In genomic region chr8:121953821-121954545, GRCm38 (mm10) we compare ENCODE assay signal across 34 mouse cellular contexts. TPM values are rescaled to one million over a fixed set of nuclear protein-coding genes. Genes with fewer than 3 reads are reported as not detected.
DNase-seq lines count a peak whose midpoint lies in the region; ATAC-seq and TF ChIP-seq lines count a peak whose summit lies in the region.
"Had no signal": no experiment of that assay in that cellular context is flagged by ENCODE, and none has a peak within 500 bp of the region (broad histone marks: within the 10 kb centered on the region; RNA-seq: fewer than 3 reads in every experiment).

No protein-coding gene starts in this region.

- no peak for ATAC-seq in liver, embryonic 11.5 days (replicated peaks; ENCODE audit: low FRiP score)
- ATAC-seq: forebrain, embryonic 14.5 days; intestine, postnatal 0 days; midbrain, embryonic 15.5 days; Patski had no signal

- H3K9me3 ChIP-seq in liver, embryonic 11.5 days (ENCODE audit: control insufficient read depth, low read length), result no peaks in the 10 kb centered on the region
- no peaks in the 10 kb centered on the region for H3K9me3 ChIP-seq in CH12.LX (replicated peaks; ENCODE audit: low read length)
- H3K9me3 ChIP-seq: heart, embryonic 12.5 days; limb, embryonic 13.5 days; midbrain, embryonic 10.5 days; midbrain, embryonic 15.5 days; stomach, embryonic 15.5 days had no signal

- peak overlapping the region; percentile 51; the same call in 1 of the 2 replicates for H3K4me2 ChIP-seq in liver, embryonic 11.5 days
- H3K4me2 ChIP-seq in CH12.LX (ENCODE audit: insufficient read depth, low read depth, poor library complexity, severe bottlenecking) (no peak overlapping the region), myocyte (ENCODE audit: low read depth) (no peak overlapping the region)
- H3K4me2 ChIP-seq: heart, embryonic 12.5 days; hindbrain, embryonic 14.5 days; limb, embryonic 13.5 days; midbrain, embryonic 15.5 days; stomach, embryonic 15.5 days had no signal

- H3K36me3 ChIP-seq in liver, embryonic 11.5 days (ENCODE audit: control insufficient read depth, insufficient read depth, low read length), result peaks cover 5% of the 10 kb centered on the region; the same call in 1 of the 2 replicates
- H3K36me3 ChIP-seq in CH12.LX (replicated peaks in 1 of 2; ENCODE audit: control insufficient read depth in 1 of 2, insufficient read depth in 1 of 2, low read length in 1 of 2) (peaks cover 19 to 58% of the 10 kb centered on the region in 2 experiments), myocyte (ENCODE audit: control insufficient read depth, insufficient read depth) (no peaks in the 10 kb centered on the region)

- H3K4me1 ChIP-seq in liver, embryonic 11.5 days (replicated peaks; ENCODE audit: control insufficient read depth, insufficient read depth, low read length), result peaks cover 59% of the 10 kb centered on the region
- peaks cover 21 to 61% of the 10 kb centered on the region in 2 experiments for H3K4me1 ChIP-seq in CH12.LX (ENCODE audit: control insufficient read depth in 1 of 2, insufficient read depth in 2 of 2)
- H3K4me1 ChIP-seq in embryonic fibroblast, embryonic 13.5 days (ENCODE audit: control insufficient read depth, insufficient read depth, low read length), result peaks cover 13% of the 10 kb centered on the region

- no peak overlapping the region for H3ac ChIP-seq in myocyte (ENCODE audit: control insufficient read depth, insufficient read length)

- no peak for TF ChIP-seq EP300 in CH12.LX (IDR thresholded peaks at IDR 0.05; ENCODE audit: low read length)

- dilution Hi-C loops in CH12.LX (cut with MboI; ENCODE audit: extremely low pct_ligation_motif_present, extremely low pct_unique_long_range_greater_than_20kb, low sequenced_read_pairs), result no loop called here

- 62% methylated on average over 3 of the region's 3 CpGs for WGBS in liver, embryonic 11.5 days

- H3K9ac ChIP-seq in liver, embryonic 11.5 days (ENCODE audit: low read depth, low read length), result no peak overlapping the region
- H3K9ac ChIP-seq in CH12.LX (ENCODE audit: insufficient read depth, low read depth), result no peak overlapping the region
- H3K9ac ChIP-seq: heart, embryonic 12.5 days; hindbrain, embryonic 14.5 days; limb, embryonic 13.5 days; midbrain, embryonic 15.5 days; stomach, embryonic 15.5 days had no signal

- no peak for TF ChIP-seq RAD21 in CH12.LX (IDR thresholded peaks at IDR 0.05; ENCODE audit: low read depth, low read length)

- H3K4me3 ChIP-seq in liver, embryonic 11.5 days (ENCODE audit: low read depth, low read length), result no peak overlapping the region
- no peak overlapping the region for H3K4me3 ChIP-seq in CH12.LX (replicated peaks in 1 of 3; ENCODE audit: low read depth in 2 of 3, low read length in 2 of 3, poor library complexity in 1 of 3)
- H3K4me3 ChIP-seq in embryonic fibroblast, embryonic 13.5 days (ENCODE audit: insufficient read depth, low read length), result no peak overlapping the region
- no peak overlapping the region for H3K4me3 ChIP-seq in myocyte
- no peak overlapping the region for H3K4me3 ChIP-seq in layer of hippocampus, adult 2 months
- H3K4me3 ChIP-seq: heart, embryonic 12.5 days; limb, embryonic 13.5 days; midbrain, embryonic 10.5 days; midbrain, embryonic 15.5 days; stomach, embryonic 15.5 days had no signal

- H3K27ac ChIP-seq in liver, embryonic 11.5 days (ENCODE audit: low read depth, low read length), result peak overlapping the region; percentile 30; the same call in 1 of the 2 replicates
- H3K27ac ChIP-seq in CH12.LX (ENCODE audit: insufficient read depth, low read depth), result peak overlapping the region; percentile 11; the same call in 1 of the 2 replicates
- H3K27ac ChIP-seq in embryonic fibroblast, embryonic 13.5 days (ENCODE audit: insufficient read depth, low read length), result no peak overlapping the region
- no peak overlapping the region for H3K27ac ChIP-seq in layer of hippocampus, adult 2 months
- H3K27ac ChIP-seq: hindbrain, embryonic 14.5 days; limb, embryonic 13.5 days; macrophage; midbrain, embryonic 10.5 days; midbrain, embryonic 15.5 days; stomach, embryonic 15.5 days had no signal

- H3K79me2 ChIP-seq in CH12.LX (replicated peaks; ENCODE audit: control insufficient read depth, extremely low read depth, insufficient read depth, poor library complexity, severe bottlenecking), result peaks cover 56% of the 10 kb centered on the region
- H3K79me2 ChIP-seq in myocyte (ENCODE audit: control insufficient read depth, insufficient read depth), result peaks cover 59% of the 10 kb centered on the region

- TF ChIP-seq POLR2A in CH12.LX (IDR thresholded peaks at IDR 0.05; ENCODE audit: low read depth, low read length), result peak; percentile 35; the same call in 1 of the 2 replicates
- TF ChIP-seq POLR2A in embryonic fibroblast, embryonic 13.5 days (IDR thresholded peaks at IDR 0.05; ENCODE audit: low read depth, low read length), result 0 out of 2 replicates have a peak, but pooled peaks have one; percentile 26
- no peak for TF ChIP-seq POLR2A in myocyte (IDR thresholded peaks at IDR 0.05; ENCODE audit: insufficient read length, low read depth)

- in situ Hi-C loops in CH12.LX (cut with MboI; ENCODE audit: low pct_ligation_motif_present, low pct_unique_long_range_greater_than_20kb, low sequenced_read_pairs), result no loop called here

- no peak for TF ChIP-seq CTCF in CH12.LX (conservative IDR thresholded peaks at IDR 0.05 in 1 of 2, IDR thresholded peaks at IDR 0.05 in 1 of 2; ENCODE audit: low read depth in 2 of 2, low read length in 2 of 2)
- no peak for TF ChIP-seq CTCF in embryonic fibroblast, embryonic 13.5 days (IDR thresholded peaks at IDR 0.05; ENCODE audit: borderline replicate concordance, insufficient read depth, low read length)
- no peak for TF ChIP-seq CTCF in layer of hippocampus, adult 2 months (conservative IDR thresholded peaks at IDR 0.05)

- DNase-seq in liver, embryonic 11.5 days (ENCODE audit: low spot score), result no peak
- no peak for DNase-seq in liver
- no peak for DNase-seq in CH12.LX (ENCODE audit: extremely low read depth)
- DNase-seq in layer of hippocampus, adult 2 months (ENCODE audit: low spot score in 2 of 2), result no peak
- no peak for DNase-seq in thymus, postnatal 4 days
- DNase-seq: adrenal gland, postnatal 10 days; B cell, adult 2 months; cerebellum, adult 9-11 months; gastrocnemius, postnatal 36 days; heart, adult 18-20 months; kidney, postnatal 14 days; lung, adult 2 months; lung, postnatal 10 days; right cerebral cortex, postnatal 25 days; thymus, adult 18-20 months; thymus, postnatal 25 days had no signal

- no peaks in the 10 kb centered on the region for H3K27me3 ChIP-seq in liver, embryonic 11.5 days (replicated peaks; ENCODE audit: control insufficient read depth, insufficient read depth, low read length)
- H3K27me3 ChIP-seq in CH12.LX (replicated peaks) (no peaks in the 10 kb centered on the region), myocyte (ENCODE audit: control insufficient read depth, insufficient read depth, insufficient read length) (no peaks in the 10 kb centered on the region)
- H3K27me3 ChIP-seq: heart, embryonic 12.5 days; limb, embryonic 13.5 days; midbrain, embryonic 15.5 days; Patski; stomach, embryonic 15.5 days had no signal

TF ChIP-seq in CH12.LX, 34 proteins besides CTCF, POLR2A, EP300 and RAD21:
- TF ChIP-seq ETS1 (conservative IDR thresholded peaks at IDR 0.05; ENCODE audit: low read depth, low read length) (no peak), NRF1 (IDR thresholded peaks at IDR 0.05; ENCODE audit: low read depth, low read length) (no peak), TBP (conservative IDR thresholded peaks at IDR 0.05; ENCODE audit: low read depth, low read length) (no peak), E2F4 (IDR thresholded peaks at IDR 0.05; ENCODE audit: insufficient replicate concordance, low read depth, low read length) (no peak), ZMIZ1 (IDR thresholded peaks at IDR 0.05; ENCODE audit: low read depth, low read length) (no peak)

TF ChIP-seq in myocyte, 11 proteins besides CTCF, POLR2A, EP300 and RAD21:
- TF ChIP-seq POLR2AphosphoS2 (IDR thresholded peaks at IDR 0.05; ENCODE audit: insufficient read length, low read depth) (peak; percentile 64), REST (IDR thresholded peaks at IDR 0.05; ENCODE audit: insufficient read depth, insufficient read length) (no peak)
TF ChIP-seq in myocyte: peak in this region for 1.

RNA-seq across cellular contexts. Expression of gene Banp, which starts 4.4 kb away (rescaled TPM):
- polyA plus RNA-seq in liver, embryonic 11.5 days (2014; fragmentation: Nextera tagmentation; extraction: Ambion mirVana), result 40.2 and 47.4 TPM in 2 replicates
- total RNA-seq in CH12.LX (2012; rRNA removed), result 29.1 and 34.2 TPM in 2 replicates
- total RNA-seq in CH12.LX (2014; rRNA removed), result 20.9 and 25.7 TPM in 2 replicates
- 13.2 and 14.9 TPM in 2 replicates for polyA plus RNA-seq in CH12.LX (2012; ENCODE audit: insufficient read length, low read depth)
- polyA plus RNA-seq in embryonic fibroblast, embryonic 13.5 days (2011; ENCODE audit: insufficient read length, low read depth, missing spikeins), result 32.1 and 38.9 TPM in 2 replicates
- polyA plus RNA-seq in myocyte (2012; fragmentation: generic; extraction: Trizol), result 30.3 TPM
- 10 to 100 TPM; 32.7 to 61.0 TPM for total RNA-seq in layer of hippocampus, adult 2 months (2021)

RNA-seq across cellular contexts. Expression of gene Car5a, which starts 9.3 kb away (rescaled TPM):
- polyA plus RNA-seq in liver, embryonic 11.5 days (2014; fragmentation: Nextera tagmentation; extraction: Ambion mirVana), result 0.55 and 0.66 TPM in 2 replicates
- total RNA-seq in CH12.LX (2012; rRNA removed) (3.1 and 9.7 TPM in 2 replicates), CH12.LX (2014; rRNA removed) (not detected in 2 replicates)
- polyA plus RNA-seq in CH12.LX (2012; ENCODE audit: insufficient read length, low read depth) (0.90 and 1.6 TPM in 2 replicates), myocyte (2012; fragmentation: generic; extraction: Trizol) (not detected)
- 0.53 and 3.5 TPM in 2 replicates for polyA plus RNA-seq in embryonic fibroblast, embryonic 13.5 days (2011; ENCODE audit: insufficient read length, low read depth, missing spikeins)
- total RNA-seq in layer of hippocampus, adult 2 months (2021), result not detected
- total RNA-seq: gastrocnemius, postnatal 36 days; heart, adult 18-20 months; hematopoietic stem cell, adult 5-6 weeks; layer of hippocampus, postnatal 10 days; neutrophil, adult 5-6 weeks had no signal
- polyA plus RNA-seq: heart, embryonic 12.5 days; heart, postnatal 0 days; hindbrain, embryonic 14.5 days; kidney, embryonic 14.5 days; limb, embryonic 13.5 days; macrophage; neural tube, embryonic 11.5 days; Patski had no signal

RNA-seq across cellular contexts. Expression of gene Slc7a5, which starts 46.5 kb away (rescaled TPM):
- polyA plus RNA-seq in liver, embryonic 11.5 days (2014; fragmentation: Nextera tagmentation; extraction: Ambion mirVana), result 58.2 and 61.5 TPM in 2 replicates
- total RNA-seq in CH12.LX (2012; rRNA removed) (156 and 207 TPM in 2 replicates), CH12.LX (2014; rRNA removed) (110 and 119 TPM in 2 replicates)
- polyA plus RNA-seq in CH12.LX (2012; ENCODE audit: insufficient read length, low read depth) (235 and 291 TPM in 2 replicates), myocyte (2012; fragmentation: generic; extraction: Trizol) (612 TPM)
- polyA plus RNA-seq in embryonic fibroblast, embryonic 13.5 days (2011; ENCODE audit: insufficient read length, low read depth, missing spikeins), result 125 and 185 TPM in 2 replicates
- total RNA-seq in layer of hippocampus, adult 2 months (2021), result 10 to 100 TPM; 66.5 to 68.7 TPM

Comparison
In these comparisons a context has a peak if more than half of its experiments do, and no peak if none do; other contexts are left out.
1. H3K27ac ChIP-seq: peak in liver, embryonic 11.5 days (single experiment) and CH12.LX (single experiment); none in embryonic fibroblast, embryonic 13.5 days (single experiment) and layer of hippocampus, adult 2 months (single experiment).